Mouse (Mus musculus) thymus, adult 2 months (tissue): ENCODE data around the gene BC035947. TPM values are rescaled to one million over a fixed set of nuclear protein-coding genes. Genes with fewer than 3 reads are reported as not detected.

Source experiments
- DNase-seq: peaks from one replicate; pipeline ENCODE4 v3.0.0; 2021
- H3K27ac ChIP-seq: fragments of 200-500 bp; 2 replicates; pipeline ENCODE4 v1.5.1; 2012; ENCODE audit warnings: low read length, control low read depth; ENCODE audit not compliant: control insufficient read depth, insufficient read depth
- H3K27me3 ChIP-seq: fragments of 200-500 bp; 2 replicates; pipeline ENCODE4 v1.6.1; 2012; ENCODE audit warnings: mild to moderate bottlenecking, low read length, moderate library complexity, mixed read lengths; ENCODE audit not compliant: control insufficient read depth, insufficient read depth
- H3K36me3 ChIP-seq: fragments of 200-500 bp; 2 replicates; pipeline ENCODE4 v1.6.1; 2012; ENCODE audit warnings: mild to moderate bottlenecking, low read length, moderate library complexity; ENCODE audit not compliant: control insufficient read depth, insufficient read depth
- H3K4me1 ChIP-seq: fragments of 200-500 bp; replicated peaks from 2 replicates; pipeline ENCODE4 v1.6.1; 2012; ENCODE audit warnings: low read length; ENCODE audit not compliant: control insufficient read depth, insufficient read depth
- H3K4me3 ChIP-seq: fragments of 200-500 bp; 2 replicates; pipeline ENCODE4 v1.5.1; 2012; ENCODE audit warnings: mild to moderate bottlenecking, low read length, control low read depth, moderate library complexity; ENCODE audit not compliant: control insufficient read depth, insufficient read depth
- CTCF ChIP-seq: fragments of 200-500 bp; IDR thresholded peaks from 2 replicates; pipeline ENCODE4 v1.5.1; 2012; ENCODE audit warnings: mild to moderate bottlenecking, control low read depth, low read length, moderate library complexity, borderline replicate concordance; ENCODE audit not compliant: control insufficient read depth, poor library complexity, insufficient read depth; ENCODE audit errors: extremely low read depth
- POLR2A ChIP-seq: fragments of 200-500 bp; IDR thresholded peaks from 2 replicates; pipeline ENCODE4 v1.6.1; 2012; ENCODE audit warnings: mild to moderate bottlenecking, low read length, control low read depth, moderate library complexity; ENCODE audit not compliant: control insufficient read depth, poor library complexity, insufficient read depth; ENCODE audit errors: extremely low read depth
- WGBS: fragments of 180-500 bp; shearing (Covaris S2); methylation state at CpG from one replicate; pipeline ENCODE4 v1.1.7; 2018; 5-methylcytosine and 5-hydroxymethylcytosine counted together
- polyA plus RNA-seq: library from polyadenylated mRNA; depleted of rRNA; stranded (reverse); fragments of >200 nt; gene quantifications from 2 replicates; pipeline ENCODE4 v1.2.3, GENCODE M21; 2012

Gene BC035947
- polyA plus RNA-seq, 1 experiment: not detected

DNA sequence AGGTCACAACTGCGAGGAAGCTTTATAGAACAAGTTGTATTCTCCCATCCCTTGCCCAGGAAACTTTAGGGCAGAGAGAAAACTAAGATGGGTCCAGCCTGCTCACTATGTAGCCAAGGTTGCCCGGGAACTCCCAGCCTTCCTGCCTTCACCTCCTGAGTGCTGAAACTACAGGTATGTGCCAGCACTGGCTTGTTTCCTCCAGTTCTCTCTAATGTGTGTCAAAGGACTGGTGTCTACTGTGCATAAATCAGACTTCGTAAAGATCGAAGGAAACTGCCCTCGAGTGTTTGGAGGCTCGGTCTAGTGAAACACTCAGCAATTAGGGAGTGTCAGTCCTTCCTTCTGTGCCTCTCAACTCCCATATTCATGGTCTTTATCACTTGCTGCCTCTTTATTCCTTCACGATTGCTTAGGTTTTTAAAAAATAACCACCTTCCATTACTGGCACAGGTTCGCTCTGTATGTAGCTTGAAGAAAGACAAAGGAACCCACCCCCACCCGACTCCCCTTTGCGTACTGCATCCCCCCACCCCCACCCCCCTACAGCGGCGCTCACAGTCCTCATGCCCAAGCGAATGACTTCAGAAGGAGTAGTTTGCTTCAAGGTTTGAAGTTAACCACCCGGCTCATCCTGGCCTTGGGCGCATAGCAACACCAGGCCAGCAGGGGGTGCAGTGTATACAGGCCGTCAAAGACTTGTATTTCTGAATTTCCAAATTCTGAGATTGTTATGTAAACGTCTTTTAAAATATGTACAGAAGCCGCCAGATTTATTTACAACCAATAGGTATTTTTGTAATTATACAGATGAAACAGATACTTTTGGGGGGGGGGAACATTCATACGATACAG, 24.6 kb upstream of the BC035947 start:
- 30% methylated on average over 19 of the region's 19 CpGs for WGBS
- no peaks in the 10 kb centered on the region for H3K36me3 ChIP-seq
- H3K4me3 ChIP-seq: no peak overlapping the region
- peaks cover 14% of the 10 kb centered on the region for H3K4me1 ChIP-seq
- H3K27me3 ChIP-seq: no peaks in the 10 kb centered on the region
- peak; percentile 88 for DNase-seq
- H3K27ac ChIP-seq: no peak overlapping the region
- TF ChIP-seq POLR2A: no peak
- peak; percentile 82 for TF ChIP-seq CTCF

DNA sequence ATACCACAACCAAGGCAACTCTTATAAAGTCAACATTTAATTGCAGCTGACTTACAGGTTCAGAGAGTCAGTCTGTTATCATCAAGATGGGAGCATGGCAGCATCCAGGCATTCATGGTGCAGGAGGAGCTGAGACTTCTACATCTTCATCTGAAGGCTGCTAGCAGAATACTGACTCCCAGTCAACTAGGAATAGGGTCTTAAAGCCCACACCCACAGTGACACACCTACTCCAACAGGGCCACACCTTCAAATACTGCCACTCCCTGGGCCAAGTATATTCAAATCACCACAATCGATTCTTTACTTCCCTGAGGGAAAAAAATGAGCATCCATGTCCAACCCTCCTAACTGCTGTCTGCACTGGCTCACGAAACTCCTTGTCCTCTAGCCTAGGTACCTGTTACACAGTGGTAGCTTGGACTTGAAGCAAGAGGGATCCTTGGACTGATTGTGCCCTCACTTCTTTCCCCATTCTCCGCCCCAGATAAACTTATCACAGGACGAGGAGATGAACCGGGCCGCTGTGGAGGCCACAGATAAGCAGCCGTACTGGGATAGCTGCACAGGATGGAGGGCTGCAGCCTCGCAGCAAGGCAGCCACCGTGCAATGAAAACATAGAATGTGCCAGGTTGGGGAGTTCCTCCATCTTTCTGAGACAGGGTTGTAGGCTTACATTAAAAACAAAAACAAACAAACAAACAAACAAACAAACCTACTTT, 22.6 kb upstream of the BC035947 start:
- DNase-seq: no peak
- H3K27me3 ChIP-seq: no peaks in the 10 kb centered on the region
- 96% methylated on average over 9 of the region's 9 CpGs for WGBS
- H3K4me3 ChIP-seq: no peak overlapping the region
- TF ChIP-seq CTCF (no peak), POLR2A (no peak)
- peaks cover 14% of the 10 kb centered on the region for H3K4me1 ChIP-seq
- no peak overlapping the region for H3K27ac ChIP-seq
- no peaks in the 10 kb centered on the region for H3K36me3 ChIP-seq

DNA sequence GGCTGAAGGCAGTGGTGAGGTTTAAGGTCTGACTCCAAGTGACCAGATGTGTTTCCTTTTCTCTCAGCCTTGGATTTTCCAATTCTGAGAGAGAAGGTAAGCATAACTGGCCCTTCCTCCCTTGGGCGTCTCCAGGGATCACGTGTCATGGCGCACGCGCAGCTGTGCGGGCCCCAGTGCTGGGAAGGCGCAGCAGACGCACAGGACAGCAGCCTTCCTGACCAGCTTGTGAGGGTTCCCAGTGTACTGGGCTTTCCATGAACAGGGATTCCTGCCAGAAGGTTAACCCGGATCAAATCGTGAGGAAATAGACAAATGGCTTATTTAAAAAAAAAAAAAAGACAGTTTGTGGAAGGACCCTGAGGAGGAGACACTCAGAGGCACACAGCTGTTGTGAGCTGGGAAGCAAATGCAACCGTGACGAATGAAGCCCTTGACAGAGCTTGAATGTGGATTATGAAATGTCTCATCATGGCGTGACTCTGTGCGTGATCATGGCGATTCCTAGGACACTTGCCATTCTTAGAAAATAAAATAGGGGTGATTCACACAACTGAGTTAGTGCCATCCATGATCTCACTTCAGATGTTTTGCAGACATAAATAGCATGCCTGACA, 20.3 kb upstream of the BC035947 start:
- Histone ChIP-seq H3K4me3 (no peak overlapping the region), H3K27ac (no peak overlapping the region), H3K4me1 (peaks cover 3% of the 10 kb centered on the region), H3K36me3 (no peaks in the 10 kb centered on the region), H3K27me3 (no peaks in the 10 kb centered on the region)
- WGBS: 96% methylated on average over 15 of the region's 15 CpGs
- no peak for TF ChIP-seq POLR2A
- no peak for DNase-seq

DNA sequence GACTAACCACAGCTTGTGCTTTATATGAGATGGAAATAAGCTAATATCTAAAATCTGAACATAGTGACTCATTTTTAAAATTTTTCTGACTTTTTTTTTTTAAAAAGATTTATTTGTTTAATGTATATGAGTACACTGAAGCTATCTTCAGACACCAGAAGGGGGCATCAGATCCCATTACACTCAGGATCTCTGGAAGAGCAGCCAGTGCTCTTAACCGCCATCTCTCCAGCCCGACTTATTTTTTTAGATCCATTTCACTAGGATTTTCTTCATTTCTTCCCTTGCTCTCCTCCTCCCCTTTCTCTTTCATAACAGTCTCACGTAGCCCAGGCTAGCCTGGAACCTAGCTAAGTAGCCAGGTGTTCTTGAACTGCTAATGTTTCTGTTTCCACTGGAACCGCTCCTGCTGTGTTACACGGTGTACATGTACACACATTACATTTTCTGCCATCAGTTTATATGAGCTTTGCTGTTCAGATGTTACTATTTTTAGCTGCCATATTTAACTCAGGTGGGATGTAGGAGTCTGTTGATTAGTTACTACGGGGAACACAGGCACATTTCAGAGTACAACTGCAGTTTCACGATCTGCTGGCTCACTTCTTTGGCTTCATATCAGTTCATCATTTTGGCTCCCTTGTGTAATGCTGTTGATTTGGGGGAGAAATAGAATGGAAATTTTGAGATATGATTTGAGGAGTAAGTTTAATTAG, 18.7 kb upstream of the BC035947 start:
- WGBS: 89% methylated on average over 7 of the region's 7 CpGs
- H3K4me3 ChIP-seq: no peak overlapping the region
- H3K4me1 ChIP-seq: no peaks in the 10 kb centered on the region
- DNase-seq: no peak
- H3K36me3 ChIP-seq: no peaks in the 10 kb centered on the region
- no peak overlapping the region for H3K27ac ChIP-seq
- TF ChIP-seq POLR2A: no peak
- no peak for TF ChIP-seq CTCF
- H3K27me3 ChIP-seq: no peaks in the 10 kb centered on the region

DNA sequence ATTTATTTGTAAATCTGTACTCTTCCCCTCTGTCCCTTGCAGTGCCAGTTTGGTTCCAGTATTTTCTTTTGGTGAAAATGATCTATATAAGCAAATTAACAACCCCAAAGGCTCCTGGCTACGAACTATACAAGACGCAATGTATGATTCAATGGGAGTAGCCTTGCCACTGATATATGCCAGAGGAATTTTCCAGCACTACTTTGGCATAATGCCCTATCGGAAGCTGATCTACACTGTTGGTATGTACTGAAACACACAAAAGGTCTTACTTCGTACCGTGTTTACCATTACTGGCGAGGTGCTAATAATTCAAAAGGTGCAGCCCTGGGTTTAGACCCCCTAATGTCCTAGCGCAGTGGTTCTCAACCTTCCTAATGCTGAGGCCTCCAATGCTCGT, 17.1 kb upstream of the BC035947 start:
- Histone ChIP-seq H3K27ac (no peak overlapping the region), H3K36me3 (no peaks in the 10 kb centered on the region), H3K4me3 (no peak overlapping the region), H3K27me3 (no peaks in the 10 kb centered on the region), H3K4me1 (no peaks in the 10 kb centered on the region)
- DNase-seq: no peak
- TF ChIP-seq CTCF (no peak), POLR2A (no peak)
- WGBS: 94% methylated on average over 8 of the region's 8 CpGs

DNA sequence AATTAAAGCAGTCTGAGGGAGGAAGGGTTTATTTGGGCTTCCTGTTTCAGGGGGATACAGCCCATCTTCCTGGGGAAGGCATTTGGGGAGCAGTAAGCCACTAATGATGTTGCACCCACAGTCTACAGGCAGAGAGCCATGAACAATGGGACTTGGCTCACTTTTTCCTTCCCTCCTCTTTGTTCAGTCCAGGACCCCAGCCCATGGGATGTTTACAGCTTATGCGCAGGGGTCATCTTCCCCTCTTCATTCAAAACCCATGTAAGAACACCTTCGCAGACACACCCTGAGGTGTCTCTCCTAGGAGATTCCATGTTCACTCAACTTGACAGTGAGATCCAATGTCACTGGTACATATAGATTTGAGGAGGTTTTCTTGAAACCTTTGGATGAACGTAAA, 16.4 kb upstream of the BC035947 start:
- H3K27ac ChIP-seq: no peak overlapping the region
- 94% methylated on average over 3 of the region's 3 CpGs for WGBS

More for the DNA sequence above, 16.4 kb upstream of the BC035947 start:
- no peak for DNase-seq
- no peak overlapping the region for H3K4me3 ChIP-seq
- TF ChIP-seq CTCF (no peak), POLR2A (no peak)
- no peaks in the 10 kb centered on the region for H3K27me3 ChIP-seq
- H3K4me1 ChIP-seq: no peaks in the 10 kb centered on the region
- no peaks in the 10 kb centered on the region for H3K36me3 ChIP-seq
